ENCODE assay signal across 8 mouse cellular contexts in genomic region chr4:132309140-132309848, GRCm38 (mm10). TPM values are rescaled to one million over a fixed set of nuclear protein-coding genes. Genes with fewer than 3 reads are reported as not detected.
A peak's percentile ranks its signal among the peaks of the same experiment; 100 is the strongest.
DNase-seq lines count a peak whose midpoint lies in the region; ATAC-seq and TF ChIP-seq lines count a peak whose summit lies in the region.

No protein-coding gene starts in this region.

- WGBS in heart, embryonic 10.5 days: under 1% methylated on average over 15 of the region's 15 CpGs
- WGBS in hindbrain, embryonic 12.5 days: under 1% methylated on average over 15 of the region's 15 CpGs
- WGBS in stomach, embryonic 14.5 days: 2% methylated on average over 15 of the region's 15 CpGs

- ATAC-seq in hindbrain, embryonic 12.5 days (ENCODE audit: low FRiP score): no peak
- no peak for ATAC-seq in stomach, embryonic 14.5 days (ENCODE audit: insufficient number of reproducible peaks, insufficient read depth, low FRiP score, low read depth)

- DNase-seq in heart, embryonic 10.5 days (ENCODE audit: low spot score): no peak
- DNase-seq in heart, postnatal 25 days (ENCODE audit: low spot score): no peak
- peak; percentile 60 for DNase-seq in CD4-positive, CD25-positive, alpha-beta regulatory T cell, adult 2 months (ENCODE audit: low read depth, low spot score)
- peak; percentile 29 for DNase-seq in lung, postnatal 36 days
- DNase-seq in adrenal gland, postnatal 4 days (ENCODE audit: low spot score in 2 of 2): no peak

- H3K27me3 ChIP-seq in heart, embryonic 10.5 days (ENCODE audit: insufficient read depth, poor library complexity, severe bottlenecking): no peaks in the 10 kb centered on the region
- H3K27me3 ChIP-seq in hindbrain, embryonic 12.5 days: no peaks in the 10 kb centered on the region
- H3K27me3 ChIP-seq in stomach, embryonic 14.5 days (ENCODE audit: control insufficient read depth, insufficient read depth, low read length): no peaks in the 10 kb centered on the region

- peaks cover 7% of the 10 kb centered on the region for H3K4me1 ChIP-seq in heart, embryonic 10.5 days
- no peaks in the 10 kb centered on the region for H3K4me1 ChIP-seq in cortical plate, adult 2 months (ENCODE audit: control insufficient read depth, insufficient read depth, low read length)
- peaks cover 12% of the 10 kb centered on the region for H3K4me1 ChIP-seq in hindbrain, embryonic 12.5 days
- H3K4me1 ChIP-seq in stomach, embryonic 14.5 days (ENCODE audit: control insufficient read depth, insufficient read depth, low read length): 0 out of 2 replicates have a peak, but pooled peaks cover 4% of the 10 kb centered on the region

- H3K27ac ChIP-seq in heart, embryonic 10.5 days: peak overlapping the region; percentile 94
- peak overlapping the region; percentile 90 for H3K27ac ChIP-seq in cortical plate, adult 2 months (ENCODE audit: insufficient read depth, low read length)
- peak overlapping the region; percentile 89 for H3K27ac ChIP-seq in hindbrain, embryonic 12.5 days
- peak overlapping the region; percentile 93 for H3K27ac ChIP-seq in stomach, embryonic 14.5 days (ENCODE audit: low read length)

- no peak for TF ChIP-seq CTCF in cortical plate, adult 2 months (IDR thresholded peaks at IDR 0.05; ENCODE audit: extremely low read depth, insufficient read depth, low read length)

- peak overlapping the region; percentile 79 for H3K4me3 ChIP-seq in heart, embryonic 10.5 days
- H3K4me3 ChIP-seq in cortical plate, adult 2 months (ENCODE audit: insufficient read depth, low read length): peak overlapping the region; percentile 84
- H3K4me3 ChIP-seq in hindbrain, embryonic 12.5 days: peak overlapping the region; percentile 74
- peak overlapping the region; percentile 89 for H3K4me3 ChIP-seq in stomach, embryonic 14.5 days (ENCODE audit: low read depth, low read length)

- no peak for TF ChIP-seq POLR2A in cortical plate, adult 2 months (IDR thresholded peaks at IDR 0.05; ENCODE audit: extremely low read depth, insufficient read depth, low read length)

- no peaks in the 10 kb centered on the region for H3K9me3 ChIP-seq in heart, embryonic 10.5 days
- H3K9me3 ChIP-seq in hindbrain, embryonic 12.5 days (replicated peaks): no peaks in the 10 kb centered on the region
- H3K9me3 ChIP-seq in stomach, embryonic 14.5 days (ENCODE audit: control insufficient read depth, low read depth, low read length): no peaks in the 10 kb centered on the region

- intact Hi-C loops in heart, postnatal 25 days (cut with DNase I): loop anchor here (2.0 kb wide), 1 partner anchor 20 kb away; the partner anchor contains the start of gene Trnau1ap

- H3K4me2 ChIP-seq in hindbrain, embryonic 12.5 days (replicated peaks): peak overlapping the region; percentile 73
- peak overlapping the region; percentile 65 for H3K4me2 ChIP-seq in stomach, embryonic 14.5 days (replicated peaks; ENCODE audit: low read depth, low read length)

- peaks cover 47% of the 10 kb centered on the region for H3K36me3 ChIP-seq in heart, embryonic 10.5 days
- H3K36me3 ChIP-seq in hindbrain, embryonic 12.5 days: peaks cover 45% of the 10 kb centered on the region
- H3K36me3 ChIP-seq in stomach, embryonic 14.5 days (ENCODE audit: control insufficient read depth, insufficient read depth, low read length): peaks cover 29% of the 10 kb centered on the region

- H3K9ac ChIP-seq in hindbrain, embryonic 12.5 days: peak overlapping the region; percentile 93
- peak overlapping the region; percentile 94 for H3K9ac ChIP-seq in stomach, embryonic 14.5 days (replicated peaks; ENCODE audit: low read depth, low read length)

RNA-seq across cellular contexts. Expression of gene Rab42, which starts 6.1 kb away (rescaled TPM):
- 1.1 and 1.9 TPM in 2 replicates for polyA plus RNA-seq in heart, embryonic 10.5 days (2016; fragmentation: Nextera tagmentation; extraction: Ambion mirVana)
- 1 to 10 TPM in 1 of 2 experiments, under 1 TPM in 1; 0.57 to 1.1 TPM for total RNA-seq in heart, postnatal 25 days (2021)
- polyA plus RNA-seq in cortical plate, adult 2 months (2012; rRNA removed): 3.8 and 5.3 TPM in 2 replicates
- polyA plus RNA-seq in hindbrain, embryonic 12.5 days (2016; fragmentation: Nextera tagmentation; extraction: Ambion mirVana): 0.96 and 1.5 TPM in 2 replicates
- polyA plus RNA-seq in stomach, embryonic 14.5 days (2014; fragmentation: Nextera tagmentation; extraction: Ambion mirVana): 2.2 and 2.6 TPM in 2 replicates
- 1 to 10 TPM; 4.3 to 6.6 TPM for total RNA-seq in adrenal gland, postnatal 4 days (2021)

RNA-seq across cellular contexts. Expression of gene Trnau1ap, which starts 20.0 kb away (rescaled TPM):
- 82.0 and 92.0 TPM in 2 replicates for polyA plus RNA-seq in heart, embryonic 10.5 days (2016; fragmentation: Nextera tagmentation; extraction: Ambion mirVana)
- total RNA-seq in heart, postnatal 25 days (2021): 10 to 100 TPM; 22.2 to 23.7 TPM
- 14.9 and 16.6 TPM in 2 replicates for polyA plus RNA-seq in cortical plate, adult 2 months (2012; rRNA removed)
- 80.1 and 80.6 TPM in 2 replicates for polyA plus RNA-seq in hindbrain, embryonic 12.5 days (2016; fragmentation: Nextera tagmentation; extraction: Ambion mirVana)
- polyA plus RNA-seq in stomach, embryonic 14.5 days (2014; fragmentation: Nextera tagmentation; extraction: Ambion mirVana): 68.3 and 74.8 TPM in 2 replicates
- total RNA-seq in adrenal gland, postnatal 4 days (2021): 10 to 100 TPM; 40.3 to 45.8 TPM

RNA-seq across cellular contexts. Expression of gene Taf12, which starts 35.1 kb away (rescaled TPM):
- polyA plus RNA-seq in heart, embryonic 10.5 days (2016; fragmentation: Nextera tagmentation; extraction: Ambion mirVana): 42.4 and 52.5 TPM in 2 replicates
- 10 to 100 TPM; 30.2 TPM for total RNA-seq in heart, postnatal 25 days (2021)
- 15.9 and 19.4 TPM in 2 replicates for polyA plus RNA-seq in cortical plate, adult 2 months (2012; rRNA removed)
- polyA plus RNA-seq in hindbrain, embryonic 12.5 days (2016; fragmentation: Nextera tagmentation; extraction: Ambion mirVana): 53.6 and 58.5 TPM in 2 replicates
- polyA plus RNA-seq in stomach, embryonic 14.5 days (2014; fragmentation: Nextera tagmentation; extraction: Ambion mirVana): 34.8 and 36.2 TPM in 2 replicates
- 10 to 100 TPM; 19.4 to 23.3 TPM for total RNA-seq in adrenal gland, postnatal 4 days (2021)

RNA-seq across cellular contexts. Expression of gene Rcc1, which starts 44.1 kb away (rescaled TPM):
- polyA plus RNA-seq in heart, embryonic 10.5 days (2016; fragmentation: Nextera tagmentation; extraction: Ambion mirVana): 61.4 and 93.4 TPM in 2 replicates
- total RNA-seq in heart, postnatal 25 days (2021): 1 to 10 TPM; 8.6 to 8.9 TPM
- 8.8 and 9.2 TPM in 2 replicates for polyA plus RNA-seq in cortical plate, adult 2 months (2012; rRNA removed)
- polyA plus RNA-seq in hindbrain, embryonic 12.5 days (2016; fragmentation: Nextera tagmentation; extraction: Ambion mirVana): 65.8 and 67.5 TPM in 2 replicates
- polyA plus RNA-seq in stomach, embryonic 14.5 days (2014; fragmentation: Nextera tagmentation; extraction: Ambion mirVana): 45.3 and 45.5 TPM in 2 replicates
- 10 to 100 TPM; 29.9 to 34.2 TPM for total RNA-seq in adrenal gland, postnatal 4 days (2021)

RNA-seq across cellular contexts. Expression of gene Gmeb1, which starts 47.9 kb away (rescaled TPM):
- polyA plus RNA-seq in heart, embryonic 10.5 days (2016; fragmentation: Nextera tagmentation; extraction: Ambion mirVana): 32.5 and 37.6 TPM in 2 replicates
- 10 to 100 TPM; 10.5 to 11.5 TPM for total RNA-seq in heart, postnatal 25 days (2021)
- polyA plus RNA-seq in cortical plate, adult 2 months (2012; rRNA removed): 19.1 and 20.6 TPM in 2 replicates
- 41.3 and 43.3 TPM in 2 replicates for polyA plus RNA-seq in hindbrain, embryonic 12.5 days (2016; fragmentation: Nextera tagmentation; extraction: Ambion mirVana)
- polyA plus RNA-seq in stomach, embryonic 14.5 days (2014; fragmentation: Nextera tagmentation; extraction: Ambion mirVana): 34.2 and 37.4 TPM in 2 replicates
- 10 to 100 TPM; 19.8 to 26.8 TPM for total RNA-seq in adrenal gland, postnatal 4 days (2021)

Comparison
In these comparisons a context has a peak if more than half of its experiments do, and no peak if none do; other contexts are left out.
1. DNase-seq: peak in CD4-positive, CD25-positive, alpha-beta regulatory T cell, adult 2 months (single experiment) and lung, postnatal 36 days (single experiment); none in heart, embryonic 10.5 days (single experiment), heart, postnatal 25 days (single experiment) and adrenal gland, postnatal 4 days (0 of 2).
2. Peak in every context shown above with its lines, with median percentiles within 50 percentile points of each other: H3K27ac ChIP-seq and H3K4me3 ChIP-seq.